Mouse (Mus musculus): ENCODE measurements around the gene Arl2. TPM values are rescaled to one million over a fixed set of nuclear protein-coding genes. Genes with fewer than 3 reads are reported as not detected.

The Arl2 gene
- total and polyA plus RNA-seq, 3 experiments, result 47.2 to 111 TPM; not detected in 1

DNA sequence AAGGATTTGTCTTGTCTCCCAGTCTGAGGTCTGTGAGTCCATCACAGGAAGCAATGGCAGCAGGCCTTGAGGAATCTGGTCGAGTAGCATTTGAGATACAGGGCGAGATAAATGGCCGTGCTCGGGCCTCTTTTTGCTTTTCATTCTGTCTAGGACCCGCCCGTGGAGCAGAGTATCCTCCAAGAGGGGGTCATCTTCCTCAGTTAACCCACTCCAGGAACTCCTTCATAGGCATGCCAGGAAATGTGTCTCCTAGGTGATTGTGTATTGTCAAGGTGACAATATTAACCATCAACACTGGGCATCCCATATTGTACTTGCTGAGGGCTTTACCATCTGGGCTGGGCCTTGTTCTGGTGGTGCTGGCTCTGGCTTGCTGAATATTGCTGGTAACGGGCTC, 47.2 kb downstream of the Arl2 start, which contains the start of gene AC131692.1:
TSS of gene AC131692.1 (plus strand) at position 301 of the 400 bp plus-strand sequence.
- H3K36me3 ChIP-seq (ENCODE audit: control insufficient read depth in 1 of 2, insufficient read depth in 2 of 2, low read length in 2 of 2), result peaks cover 0 to 15% of the 10 kb centered on the region in 2 experiments; a peak in 2 of 4 replicates

DNA sequence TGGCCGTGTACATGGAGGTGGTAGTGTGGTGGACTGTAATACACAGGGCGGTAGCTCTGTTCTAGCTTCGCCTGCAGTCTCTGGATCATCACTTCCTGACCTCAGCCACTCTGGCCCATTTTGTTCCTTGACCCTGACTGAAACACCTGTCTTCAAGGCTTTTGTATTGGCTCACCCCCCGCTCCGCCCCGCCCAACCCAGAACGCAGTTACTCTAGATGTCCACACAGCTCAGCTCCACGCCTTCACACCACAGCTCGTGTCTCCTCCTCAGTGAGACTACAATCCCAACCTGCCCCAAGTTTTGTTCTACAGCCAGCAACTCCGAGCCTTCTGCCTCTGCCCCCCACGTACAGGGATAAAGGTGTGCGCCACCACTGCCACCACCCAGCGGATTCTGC, 52.5 kb downstream of the Arl2 start:
- H3K9me3 ChIP-seq (replicated peaks; ENCODE audit: insufficient read depth, low read length), result no peaks in the 10 kb centered on the region
- no peak overlapping the region for H3K4me3 ChIP-seq (ENCODE audit: control insufficient read depth in 1 of 2, insufficient read depth in 1 of 2, low read depth in 2 of 2, low read length in 2 of 2)
- no peak overlapping the region for H3K27ac ChIP-seq (ENCODE audit: control insufficient read depth, low read depth, low read length)
- no peak for TF ChIP-seq ZC3H11A (IDR thresholded peaks at IDR 0.05; ENCODE audit: low read depth, low read length)
- TF ChIP-seq BHLHE40 (IDR thresholded peaks at IDR 0.05; ENCODE audit: borderline replicate concordance, low read depth, low read length), result no peak
- no peak for TF ChIP-seq CTCF (IDR thresholded peaks at IDR 0.05 in 2 of 3, conservative IDR thresholded peaks at IDR 0.05 in 1 of 3; ENCODE audit: control insufficient read depth in 1 of 3, insufficient read depth in 1 of 3, low read depth in 2 of 3, low read length in 3 of 3, poor library complexity in 1 of 3, severe bottlenecking in 1 of 3)
- no peak for TF ChIP-seq ZMIZ1 (IDR thresholded peaks at IDR 0.05; ENCODE audit: low read depth, low read length)
- TF ChIP-seq MYC (IDR thresholded peaks at IDR 0.05; ENCODE audit: low read depth, low read length), result no peak
- TF ChIP-seq UBTF (IDR thresholded peaks at IDR 0.05; ENCODE audit: borderline replicate concordance, insufficient read depth, low read depth, low read length), result no peak
- TF ChIP-seq POLR2A (IDR thresholded peaks at IDR 0.05; ENCODE audit: control insufficient read depth in 1 of 2, insufficient read depth in 1 of 2, low read depth in 1 of 2, low read length in 2 of 2, poor library complexity in 1 of 2), result no peak
- TF ChIP-seq MXI1 (IDR thresholded peaks at IDR 0.05; ENCODE audit: low read depth, low read length), result no peak
- TF ChIP-seq EP300 (IDR thresholded peaks at IDR 0.05; ENCODE audit: low read depth in 1 of 2, low read length in 2 of 2), result no peak
- no peak for TF ChIP-seq MAFK (IDR thresholded peaks at IDR 0.05; ENCODE audit: borderline replicate concordance, low read depth, low read length)
- peaks cover 0 to 2% of the 10 kb centered on the region in 2 experiments; a peak in 2 of 4 replicates for H3K4me1 ChIP-seq (ENCODE audit: control insufficient read depth in 1 of 2, insufficient read depth in 2 of 2, low read length in 2 of 2)
- H3K9ac ChIP-seq (ENCODE audit: control insufficient read depth, low read depth, low read length, poor library complexity, severe bottlenecking), result no peak overlapping the region
- no peak for DNase-seq (ENCODE audit: low read depth, low spot score)
- H3K79me2 ChIP-seq (ENCODE audit: control insufficient read depth, insufficient read depth, low read length, poor library complexity), result peaks cover 30% of the 10 kb centered on the region
- no peaks in the 10 kb centered on the region for H3K27me3 ChIP-seq (ENCODE audit: control insufficient read depth in 1 of 2, insufficient read depth in 2 of 2, low read length in 2 of 2)
- H3K36me3 ChIP-seq (ENCODE audit: control insufficient read depth in 1 of 2, insufficient read depth in 2 of 2, low read length in 2 of 2), result peaks cover 0 to 24% of the 10 kb centered on the region in 2 experiments

More for the DNA sequence above, 47.2 kb downstream of the Arl2 start, which contains the start of gene AC131692.1:
- Histone ChIP-seq H3K79me2 (ENCODE audit: control insufficient read depth, insufficient read depth, low read length, poor library complexity) (peaks cover 1% of the 10 kb centered on the region; the same call in 1 of the 2 replicates), H3K9ac (ENCODE audit: control insufficient read depth, low read depth, low read length, poor library complexity, severe bottlenecking) (no peak within 1 kb of the TSS), H3K27me3 (ENCODE audit: control insufficient read depth in 1 of 2, insufficient read depth in 2 of 2, low read length in 2 of 2) (no peaks in the 10 kb centered on the region), H3K4me3 (ENCODE audit: control insufficient read depth in 1 of 2, insufficient read depth in 1 of 2, low read depth in 2 of 2, low read length in 2 of 2) (no peak within 1 kb of the TSS), H3K27ac (ENCODE audit: control insufficient read depth, low read depth, low read length) (no peak within 1 kb of the TSS), H3K9me3 (replicated peaks; ENCODE audit: insufficient read depth, low read length) (no peaks in the 10 kb centered on the region), H3K4me1 (ENCODE audit: control insufficient read depth in 1 of 2, insufficient read depth in 2 of 2, low read length in 2 of 2) (no peaks in the 10 kb centered on the region)
- TF ChIP-seq NRF1 (IDR thresholded peaks at IDR 0.05; ENCODE audit: insufficient read depth, low read depth, low read length, poor library complexity, severe bottlenecking) (no peak), SIN3A (IDR thresholded peaks at IDR 0.05; ENCODE audit: low read length) (no peak), ZMIZ1 (IDR thresholded peaks at IDR 0.05; ENCODE audit: low read depth, low read length) (no peak), CHD2 (IDR thresholded peaks at IDR 0.05; ENCODE audit: low read length) (no peak), TBP (IDR thresholded peaks at IDR 0.05; ENCODE audit: low read depth, low read length) (no peak), EP300 (IDR thresholded peaks at IDR 0.05; ENCODE audit: low read depth in 1 of 2, low read length in 2 of 2) (no peak), SMC3 (IDR thresholded peaks at IDR 0.05; ENCODE audit: low read depth, low read length) (no peak), MEF2A (IDR thresholded peaks at IDR 0.05; ENCODE audit: extremely low read depth, insufficient replicate concordance, low read depth, low read length, poor library complexity, severe bottlenecking) (no peak), ZC3H11A (IDR thresholded peaks at IDR 0.05; ENCODE audit: low read depth, low read length) (no peak), POLR2AphosphoS5 (IDR thresholded peaks at IDR 0.05; ENCODE audit: borderline replicate concordance, low read depth, low read length) (no peak)
- no peak for DNase-seq (ENCODE audit: low read depth, low spot score)
